Mouse (Mus musculus) embryo, embryonic 10.5 days (tissue): ENCODE data around the gene Psma5.

Experiments used
- DNase-seq: peaks from one replicate; pipeline ENCODE4 v3.0.0-alpha.2; 2015; ENCODE audit warnings: low spot score

Gene Psma5

DNA sequence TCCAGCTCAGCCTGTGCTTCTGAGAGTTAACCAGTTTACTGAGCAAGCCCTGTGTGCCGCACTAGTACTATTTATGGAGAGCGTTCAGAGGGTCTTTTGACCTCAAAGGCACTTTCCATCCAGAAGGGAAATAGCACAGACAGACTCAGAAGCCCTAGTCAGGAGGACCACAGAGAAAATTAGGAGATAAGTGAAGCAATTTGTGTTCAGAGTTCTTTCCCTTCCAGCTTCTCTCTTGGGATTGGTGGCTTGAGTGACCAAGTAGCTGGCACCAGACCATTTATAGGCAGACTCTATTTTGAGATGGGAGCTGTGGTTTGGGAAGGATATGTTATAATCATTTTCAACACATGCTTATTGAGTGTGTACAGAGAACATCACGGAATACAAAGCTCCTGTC lies 49.7 kb downstream of the Psma5 start:
- no peak for DNase-seq

DNA sequence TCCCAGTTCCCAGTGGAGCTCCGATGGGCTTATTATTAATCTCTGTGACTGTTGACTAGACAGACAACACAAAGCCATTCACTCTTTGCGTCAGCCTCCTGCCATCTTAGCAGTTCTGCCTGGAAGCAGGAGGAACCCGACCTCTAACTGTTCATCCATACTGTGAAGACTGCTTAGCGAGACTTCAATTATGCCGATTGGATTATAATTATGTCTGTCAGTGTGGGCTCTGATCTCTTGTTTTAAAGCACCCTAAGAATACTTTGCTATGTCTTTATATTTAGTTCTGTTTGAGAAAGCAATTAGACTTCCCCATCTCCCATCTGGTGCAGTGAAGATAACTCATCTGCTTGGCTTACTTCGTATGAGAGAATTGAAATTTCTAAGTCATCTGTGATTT lies 50.8 kb downstream of the Psma5 start:
- DNase-seq = no peak

DNA sequence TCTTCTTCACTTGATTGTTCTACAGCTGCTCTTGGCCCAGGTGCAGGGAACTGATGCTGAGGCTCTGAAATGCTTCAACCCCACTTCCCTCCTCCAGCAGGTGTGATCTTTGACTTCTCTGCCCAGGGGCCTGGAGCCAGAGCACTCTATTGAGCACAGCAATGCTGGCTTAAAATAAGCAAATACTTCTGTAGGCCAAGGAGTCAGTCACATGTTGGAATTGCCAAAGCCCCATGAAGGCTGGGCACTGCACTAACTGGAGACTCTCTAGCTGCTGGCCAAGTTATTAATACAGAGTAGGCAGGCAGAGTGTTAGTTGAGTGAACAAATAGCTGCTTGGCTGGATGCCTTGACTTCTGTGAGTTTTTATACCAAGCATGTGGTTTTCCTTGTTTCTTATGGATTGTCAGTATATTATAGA lies 54.2 kb downstream of the Psma5 start:
- no peak for DNase-seq

DNA sequence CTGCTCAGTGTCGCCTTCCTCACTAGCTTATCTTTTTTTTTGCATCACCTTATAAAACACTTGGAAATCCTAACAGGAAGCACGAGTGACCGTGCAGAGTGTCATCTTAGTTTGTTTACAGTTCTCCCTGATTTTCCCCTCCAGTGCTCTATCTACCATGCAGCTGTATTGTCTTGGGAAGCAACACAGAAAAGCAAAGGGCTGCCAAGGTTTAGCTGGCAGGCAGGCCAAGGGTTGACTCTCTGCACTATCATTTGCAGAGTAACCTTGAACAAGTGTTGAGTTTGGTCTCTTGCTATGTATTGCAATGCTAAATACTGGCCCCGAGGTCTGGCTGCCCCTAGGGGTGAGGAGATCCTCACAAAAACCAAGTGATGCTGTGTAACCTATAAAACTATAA lies 55.0 kb downstream of the Psma5 start:
- DNase-seq = no peak

DNA sequence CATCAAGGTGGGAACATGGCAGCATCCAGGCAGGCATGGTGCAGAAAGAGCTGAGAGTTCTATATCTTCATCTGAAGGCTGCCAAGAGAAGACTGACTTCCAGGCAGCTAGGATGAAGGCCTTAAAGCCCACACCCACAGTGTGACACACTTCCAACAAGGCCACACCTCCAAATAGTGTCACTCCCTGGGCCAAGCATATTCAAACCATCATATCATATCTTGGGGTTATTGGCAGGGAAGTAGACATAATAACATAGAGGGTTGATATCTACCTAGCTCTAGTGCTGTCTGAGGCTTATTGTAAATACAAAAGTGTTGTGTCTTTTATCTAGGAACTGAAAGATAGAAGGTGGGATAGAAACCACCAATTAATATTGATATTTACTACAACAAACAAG lies 55.7 kb downstream of the Psma5 start:
- no peak for DNase-seq

DNA sequence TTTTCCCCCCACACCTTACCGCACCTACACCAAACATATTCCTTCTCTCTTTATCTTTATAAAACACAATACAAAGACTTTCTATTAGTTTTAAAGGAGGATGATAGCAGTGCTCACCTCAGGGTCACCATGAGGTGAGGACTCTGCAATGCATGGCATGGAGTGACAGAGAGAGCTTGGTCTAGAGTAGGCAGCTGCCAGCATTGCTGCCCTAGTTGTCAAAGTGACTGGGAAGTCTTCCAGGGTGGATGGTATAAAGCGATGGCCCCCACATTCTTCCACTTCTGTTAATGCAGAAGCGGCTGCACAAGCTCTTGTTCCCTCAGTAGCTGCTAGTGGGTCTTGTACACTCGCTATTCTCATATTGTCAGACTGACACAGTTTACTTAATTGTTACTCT lies 56.4 kb downstream of the Psma5 start:
- no peak for DNase-seq

DNA sequence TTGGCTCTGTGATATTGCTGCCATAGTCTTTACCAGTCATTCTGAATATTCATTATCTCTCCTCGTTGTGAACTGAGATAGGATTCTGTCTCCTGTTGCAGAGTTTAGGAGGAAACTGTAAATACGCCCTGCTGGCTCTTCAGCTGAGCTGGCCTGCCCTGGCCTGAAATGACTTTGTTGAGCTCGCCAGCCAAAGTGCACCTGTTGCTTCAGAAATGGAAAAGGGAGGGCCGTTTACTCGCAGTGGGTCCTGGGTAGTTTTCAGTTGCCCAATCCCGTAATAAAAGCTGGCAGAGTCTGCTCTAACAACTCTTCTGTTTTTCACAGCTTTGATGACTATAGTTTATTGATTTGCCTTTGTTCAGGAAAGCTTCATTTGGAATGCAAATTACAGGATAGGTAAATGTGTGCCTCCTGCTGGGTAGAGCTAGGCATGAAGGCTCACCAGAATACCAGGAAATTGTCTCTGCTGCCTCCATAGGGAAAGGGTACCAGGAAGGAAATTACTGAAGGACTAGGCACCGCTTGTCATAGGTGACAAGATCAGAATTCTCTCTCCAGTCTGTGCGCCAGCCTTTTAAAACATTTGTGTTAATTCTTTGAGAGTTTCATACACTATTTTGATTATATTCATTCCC lies 57.4 kb downstream of the Psma5 start:
- no peak for DNase-seq

DNA sequence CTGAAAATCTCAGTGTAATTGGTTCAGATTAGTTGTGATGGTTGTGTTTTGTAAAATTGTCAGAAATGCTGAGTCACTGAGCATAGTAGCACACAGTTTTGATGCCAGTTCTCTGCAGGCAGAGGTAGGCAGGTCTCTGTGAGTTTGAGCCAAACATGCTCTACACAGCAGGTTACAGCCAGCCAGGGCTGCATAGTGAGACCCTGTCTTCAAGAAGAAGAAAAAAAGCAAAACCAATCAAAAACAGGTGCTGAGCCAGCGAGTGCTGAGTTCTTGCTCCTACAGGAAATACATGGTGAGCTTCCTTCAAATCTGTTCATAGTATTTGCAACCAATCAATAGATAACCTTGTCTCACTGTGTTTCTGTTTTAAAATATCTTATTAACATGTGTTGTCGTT lies 61.8 kb downstream of the Psma5 start:
- peak; percentile 27 for DNase-seq

DNA sequence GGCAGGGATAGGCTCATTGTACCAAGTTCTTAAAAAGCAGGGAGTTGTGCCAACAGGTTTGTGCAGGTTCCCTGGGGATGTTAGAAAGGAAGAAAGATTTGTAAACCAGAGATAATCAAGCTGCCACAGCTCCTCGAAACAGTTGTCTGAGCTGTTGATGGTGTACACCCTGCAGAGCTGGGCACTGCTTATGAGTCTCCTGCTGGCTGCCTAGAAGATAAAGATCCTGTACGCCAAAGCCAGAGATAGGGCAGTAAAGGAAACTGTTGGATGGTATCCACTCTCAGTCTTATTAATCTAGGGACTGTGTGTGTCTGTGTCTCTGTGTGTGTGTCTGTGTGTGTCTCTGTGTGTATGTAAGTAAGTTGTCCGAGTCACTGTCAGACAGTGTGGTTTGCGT lies 64.9 kb downstream of the Psma5 start:
- DNase-seq = no peak

DNA sequence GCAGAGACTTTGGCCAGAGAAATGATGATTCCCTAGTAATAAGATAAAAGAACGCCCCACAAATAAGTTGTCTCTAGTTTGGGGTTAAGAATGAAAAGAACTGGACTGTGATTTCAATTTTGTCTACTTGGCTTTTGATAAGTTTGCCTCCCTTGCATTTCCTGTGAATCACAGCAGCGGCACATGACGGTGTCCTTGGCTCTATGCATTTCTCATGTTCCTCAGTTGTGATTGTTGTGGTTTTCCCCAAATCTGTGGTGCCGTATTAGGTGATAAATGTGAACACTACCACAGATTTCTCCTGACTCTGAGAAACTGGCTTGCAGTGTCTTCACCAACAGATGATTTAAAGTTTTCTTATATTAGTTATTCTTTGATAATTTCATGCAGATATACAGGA lies 65.4 kb downstream of the Psma5 start:
- DNase-seq = no peak

DNA sequence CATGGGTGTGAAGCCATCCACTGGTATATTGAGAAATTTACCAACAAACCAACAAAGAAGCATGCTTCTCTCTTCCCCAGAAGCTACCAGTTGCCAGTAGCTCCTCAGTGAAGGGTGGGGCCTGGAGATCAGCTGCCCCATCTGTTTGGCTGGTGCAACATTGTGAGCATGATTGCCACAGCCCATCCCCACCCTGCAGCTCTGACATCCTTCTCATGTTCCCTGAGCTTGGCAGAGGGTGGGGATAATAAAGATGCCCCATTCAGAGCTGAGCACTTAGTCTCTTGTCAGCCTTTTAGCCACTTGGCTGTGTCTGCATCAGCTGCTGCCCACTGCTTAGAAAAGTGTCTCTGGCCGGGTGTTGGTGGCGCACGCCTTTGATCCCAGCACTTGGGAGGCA lies 66.2 kb downstream of the Psma5 start:
- no peak for DNase-seq

DNA sequence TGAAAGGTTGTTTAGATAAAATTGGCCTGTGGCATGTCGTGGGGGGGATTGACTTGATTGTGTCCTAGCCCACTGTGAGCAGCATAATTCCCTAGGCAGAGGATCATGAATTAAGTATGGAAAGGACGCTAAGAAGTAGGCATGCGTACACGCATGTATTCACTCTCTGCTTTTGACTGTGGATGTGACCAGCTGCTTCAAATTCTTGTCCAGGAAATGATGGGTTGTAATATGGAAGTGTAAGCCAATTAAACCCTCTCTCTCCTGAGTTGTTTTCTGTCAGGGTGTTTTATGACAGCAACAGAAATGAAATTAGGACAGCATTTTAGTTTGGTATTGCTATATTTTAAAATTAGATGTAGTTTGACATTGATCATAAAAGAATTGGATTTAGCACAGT lies 68.1 kb downstream of the Psma5 start:
- no peak for DNase-seq

DNA sequence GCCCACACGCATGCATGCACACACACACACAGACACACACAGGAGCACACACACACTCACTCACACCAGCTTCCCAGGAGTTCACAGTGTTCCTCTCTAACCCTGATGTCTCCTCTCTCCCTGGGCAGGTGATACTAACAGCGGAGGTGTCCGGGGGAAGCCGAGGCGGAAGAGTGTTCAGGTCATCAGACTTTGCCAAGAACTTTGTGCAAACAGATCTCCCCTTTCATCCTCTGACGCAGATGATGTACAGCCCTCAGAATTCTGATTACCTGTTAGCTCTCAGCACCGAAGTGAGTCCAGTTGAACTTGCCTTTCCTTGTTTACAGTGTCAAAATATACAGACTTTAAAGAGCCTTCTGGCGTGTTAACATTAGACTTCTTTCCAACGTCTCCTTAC lies 68.8 kb downstream of the Psma5 start:
- no peak for DNase-seq

DNA sequence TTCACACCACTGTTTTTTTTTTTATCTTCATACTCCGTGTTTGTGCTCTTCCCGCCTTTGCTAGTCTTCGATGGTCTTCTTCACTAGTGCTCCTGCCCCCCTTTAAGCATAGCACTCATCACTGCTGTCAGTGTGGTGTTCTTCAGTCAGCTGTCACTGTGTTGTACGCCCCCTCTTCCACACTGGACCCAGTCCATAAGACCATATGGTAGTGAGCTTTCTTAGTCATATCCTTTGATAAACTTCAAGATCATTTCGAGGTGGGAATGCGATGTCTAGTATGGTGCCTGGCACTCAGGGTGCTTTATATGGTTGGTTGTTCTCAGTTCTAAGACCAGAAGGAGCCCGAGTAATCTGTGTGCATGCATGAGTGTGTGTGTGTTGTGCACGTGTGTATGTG lies 70.5 kb downstream of the Psma5 start:
- no peak for DNase-seq

DNA sequence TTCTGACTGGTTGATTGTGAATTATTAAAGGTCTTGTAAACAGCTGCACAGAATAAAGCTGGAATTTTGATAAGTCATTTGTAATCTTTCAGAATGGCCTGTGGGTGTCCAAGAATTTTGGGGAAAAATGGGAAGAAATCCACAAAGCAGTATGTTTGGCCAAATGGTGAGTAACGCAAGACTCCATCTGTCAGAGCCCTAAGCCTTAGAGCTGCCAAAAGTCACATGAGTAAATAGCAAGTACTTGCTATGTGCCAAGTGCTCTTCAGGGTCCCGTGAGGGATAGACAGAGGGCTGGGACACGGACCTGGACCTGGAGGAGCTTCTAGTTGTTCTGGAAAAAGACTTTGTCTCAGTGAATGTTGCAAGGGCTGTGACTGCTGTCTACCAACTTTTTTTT lies 71.2 kb downstream of the Psma5 start:
- no peak for DNase-seq

DNA sequence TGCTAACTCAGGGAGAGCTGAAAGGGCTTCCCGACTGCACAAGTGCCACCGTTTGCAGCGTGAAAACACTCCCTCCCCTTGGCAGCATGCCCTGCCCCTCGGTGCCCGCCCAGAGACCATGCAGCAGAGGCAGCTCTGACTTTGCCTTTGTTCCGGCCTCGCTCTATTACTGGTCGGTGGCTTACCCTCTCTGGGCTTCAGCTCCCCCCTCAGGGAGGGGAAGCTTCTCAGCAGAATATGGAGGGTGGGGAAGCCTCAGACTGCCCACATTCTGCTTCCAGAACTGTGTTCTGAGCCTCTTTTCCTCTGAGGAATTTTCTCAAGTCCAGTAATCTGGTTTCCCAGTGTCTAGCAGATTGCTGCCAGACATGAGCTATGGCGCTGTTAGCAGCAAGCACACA lies 71.7 kb downstream of the Psma5 start:
- DNase-seq = no peak
